ENCODE assay signal across 16 mouse cellular contexts in the genomic region with DNA sequence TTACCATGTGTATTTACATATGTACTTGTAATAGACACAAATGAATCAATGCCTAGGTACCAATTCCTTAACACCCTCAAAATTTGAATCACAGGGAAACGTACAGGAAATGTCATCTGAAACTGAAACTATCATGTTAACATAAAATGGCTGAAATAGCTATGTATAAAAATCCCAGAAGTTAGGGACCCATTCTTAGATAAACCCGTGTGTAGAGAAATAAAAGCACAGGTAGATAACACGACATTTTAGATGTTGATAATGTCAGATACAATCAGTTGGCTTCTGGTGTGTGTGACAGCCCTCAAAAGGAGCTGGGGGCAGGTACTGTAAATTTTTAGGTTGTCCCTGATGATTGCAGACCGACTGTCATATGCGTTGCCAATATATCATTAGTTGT.
"Had no signal": no experiment of that assay in that cellular context is flagged by ENCODE, and none has a peak within 500 bp of the region (broad histone marks: within the 10 kb centered on the region; RNA-seq: fewer than 3 reads in every experiment).

No protein-coding gene starts in this region.

- DNase-seq: kidney, adult 11 months; kidney, adult 9 months; kidney, postnatal 14 days; kidney, postnatal 4 days; liver, embryonic 13.5 days; lung, adult 2 months; lung, postnatal 14 days; lung, postnatal 4 days; retina, postnatal 1 day; right cerebral cortex, postnatal 25 days; spleen, adult 18-20 months; thymus, postnatal 25 days had no signal

- H3K4me2 ChIP-seq: liver, embryonic 13.5 days; midbrain, embryonic 12.5 days; midbrain, embryonic 15.5 days; neural tube, embryonic 13.5 days; stomach, embryonic 15.5 days had no signal

- H3K36me3 ChIP-seq: liver, embryonic 13.5 days; midbrain, embryonic 12.5 days; midbrain, embryonic 15.5 days; neural tube, embryonic 13.5 days; stomach, embryonic 15.5 days had no signal

- H3K9me3 ChIP-seq: liver, embryonic 13.5 days; midbrain, embryonic 12.5 days; midbrain, embryonic 15.5 days; neural tube, embryonic 13.5 days; stomach, embryonic 15.5 days had no signal

- H3K27me3 ChIP-seq: liver, embryonic 13.5 days; midbrain, embryonic 15.5 days; neural tube, embryonic 13.5 days; stomach, embryonic 15.5 days had no signal

- ATAC-seq: midbrain, embryonic 15.5 days had no signal

- H3K27ac ChIP-seq: liver, embryonic 13.5 days; midbrain, embryonic 12.5 days; midbrain, embryonic 15.5 days; neural tube, embryonic 13.5 days; stomach, embryonic 15.5 days had no signal

- H3K4me3 ChIP-seq: liver, embryonic 13.5 days; midbrain, embryonic 12.5 days; midbrain, embryonic 15.5 days; neural tube, embryonic 13.5 days; stomach, embryonic 15.5 days had no signal

- H3K9ac ChIP-seq: liver, embryonic 13.5 days; midbrain, embryonic 12.5 days; midbrain, embryonic 15.5 days; neural tube, embryonic 13.5 days; stomach, embryonic 15.5 days had no signal
